Mouse (Mus musculus) embryonic facial prominence, embryonic 14.5 days (tissue): ENCODE data around the gene Gm10142. TPM values are rescaled to one million over a fixed set of nuclear protein-coding genes. Genes with fewer than 3 reads are reported as not detected.
"Not testable (repeated sequence)": the region's sequence is repeated elsewhere in the genome, so short reads cannot be mapped to it uniquely, and the experiment has no call there.

Source experiments
- ATAC-seq: fragments of 200-750 bp; cut with Nextera tagmentation; 2 replicates; pipeline ENCODE4 v1.8.0; 2017; ENCODE audit warnings: low read depth, moderate number of reproducible peaks, moderate TSS enrichment
- DNase-seq: peaks from one replicate; pipeline ENCODE4 v3.0.0-alpha.2; 2015; ENCODE audit warnings: low spot score
- H3K27ac ChIP-seq: fragments of 300-500 bp; sonication (generic); replicated peaks from 2 replicates; pipeline ENCODE4 v1.5.1; 2014; ENCODE audit warnings: low read depth, mild to moderate bottlenecking, low read length, moderate library complexity
- H3K27me3 ChIP-seq: fragments of 300-500 bp; sonication (generic); replicated peaks from 2 replicates; pipeline ENCODE4 v1.6.1; 2014; ENCODE audit warnings: low read length; ENCODE audit not compliant: control insufficient read depth, insufficient read depth
- H3K36me3 ChIP-seq: fragments of 300-500 bp; sonication (generic); 2 replicates; pipeline ENCODE4 v1.6.1; 2014; ENCODE audit warnings: low read length, mixed read lengths; ENCODE audit not compliant: control insufficient read depth, insufficient read depth
- H3K4me1 ChIP-seq: fragments of 300-500 bp; sonication (generic); 2 replicates; pipeline ENCODE4 v1.6.1; 2014; ENCODE audit warnings: antibody characterized with exemption, low read length; ENCODE audit not compliant: control insufficient read depth, insufficient read depth
- H3K4me2 ChIP-seq: fragments of 300-500 bp; sonication (generic); 2 replicates; pipeline ENCODE4 v1.6.1; 2014; ENCODE audit warnings: low read depth, mild to moderate bottlenecking, low read length, moderate library complexity, mixed read lengths
- H3K4me3 ChIP-seq: fragments of 300-500 bp; sonication (generic); 2 replicates; pipeline ENCODE4 v1.5.1; 2014; ENCODE audit warnings: low read depth, mild to moderate bottlenecking, low read length
- H3K9ac ChIP-seq: fragments of 300-500 bp; sonication (generic); 2 replicates; pipeline ENCODE4 v1.6.1; 2014; ENCODE audit warnings: low read depth, mild to moderate bottlenecking, low read length, moderate library complexity, mixed read lengths
- H3K9me3 ChIP-seq: fragments of 300-500 bp; sonication (generic); 2 replicates; pipeline ENCODE4 v1.6.1; 2016; ENCODE audit warnings: low read length; ENCODE audit not compliant: control insufficient read depth
- WGBS: fragments of 180-500 bp; shearing (Covaris S2); extraction: QIAGEN DNeasy Blood & Tissue Kit; methylation state at CpG from one replicate; pipeline ENCODE4 v1.1.7; 2014; 5-methylcytosine and 5-hydroxymethylcytosine counted together
- polyA plus RNA-seq: library from polyadenylated mRNA; unstranded; fragments of >200 nt; fragmentation: Nextera tagmentation; extraction: Ambion mirVana; gene quantifications from 2 replicates; pipeline ENCODE4 v1.2.1, GENCODE M21; 2014

The Gm10142 gene
- polyA plus RNA-seq, 1 experiment from 2014 or later: not detected

DNA sequence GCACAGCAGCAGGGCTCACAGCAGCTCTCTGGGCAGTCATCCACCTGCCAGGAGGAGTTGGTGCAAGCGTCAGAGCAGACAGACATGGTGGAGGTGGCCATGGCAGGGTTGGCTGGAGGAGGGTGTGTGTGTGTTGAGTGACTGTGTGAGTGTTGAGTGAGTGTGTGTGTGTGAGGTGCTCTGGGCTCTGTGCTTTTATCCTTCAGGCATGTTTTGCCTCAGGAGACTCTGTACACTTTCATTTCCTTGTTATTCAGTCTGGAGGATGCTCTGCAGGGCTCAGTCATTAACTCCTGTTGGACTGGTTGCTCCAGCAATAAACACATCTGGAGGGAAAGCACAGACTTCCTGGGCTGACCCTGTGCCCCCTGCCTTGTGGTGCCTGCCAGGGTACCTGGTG is 35.6 kb downstream of the Gm10142 start, which contains the start of gene Gm9736:
Gene Gm9736, minus strand, starts transcription at position 101 of the 400 bp plus-strand sequence.
- not testable (repeated sequence) for H3K27ac ChIP-seq, H3K9ac ChIP-seq, H3K4me1 ChIP-seq, H3K4me3 ChIP-seq, ATAC-seq, H3K4me2 ChIP-seq, H3K27me3 ChIP-seq, H3K9me3 ChIP-seq, H3K36me3 ChIP-seq, DNase-seq
- WGBS: 60% methylated on average over 1 of the region's 1 CpGs

DNA sequence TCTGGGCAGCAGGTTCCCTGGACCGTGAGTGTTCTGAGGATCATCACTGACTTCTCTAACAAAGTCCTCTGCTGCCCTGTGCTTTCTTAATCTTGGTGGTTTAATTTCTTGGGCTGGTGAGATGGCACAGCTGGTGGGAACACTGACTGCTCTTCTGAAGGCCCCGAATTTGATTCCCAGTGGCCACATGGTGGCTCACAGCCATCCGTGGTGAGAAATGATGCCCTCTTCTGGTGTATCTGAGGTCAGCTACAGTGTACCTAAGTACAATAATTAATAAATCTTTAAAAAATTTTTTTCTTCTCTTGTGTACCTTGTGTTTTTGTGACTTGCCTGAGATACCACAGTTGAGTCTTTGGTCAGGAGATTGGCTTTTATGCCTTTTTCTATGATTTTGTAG is 36.7 kb downstream of the Gm10142 start:
- H3K27me3 ChIP-seq, H3K9ac ChIP-seq, H3K4me1 ChIP-seq, H3K4me3 ChIP-seq, H3K4me2 ChIP-seq, H3K9me3 ChIP-seq, ATAC-seq, H3K27ac ChIP-seq, H3K36me3 ChIP-seq, DNase-seq: not testable (repeated sequence)
- 63% methylated on average over 3 of the region's 3 CpGs for WGBS

DNA sequence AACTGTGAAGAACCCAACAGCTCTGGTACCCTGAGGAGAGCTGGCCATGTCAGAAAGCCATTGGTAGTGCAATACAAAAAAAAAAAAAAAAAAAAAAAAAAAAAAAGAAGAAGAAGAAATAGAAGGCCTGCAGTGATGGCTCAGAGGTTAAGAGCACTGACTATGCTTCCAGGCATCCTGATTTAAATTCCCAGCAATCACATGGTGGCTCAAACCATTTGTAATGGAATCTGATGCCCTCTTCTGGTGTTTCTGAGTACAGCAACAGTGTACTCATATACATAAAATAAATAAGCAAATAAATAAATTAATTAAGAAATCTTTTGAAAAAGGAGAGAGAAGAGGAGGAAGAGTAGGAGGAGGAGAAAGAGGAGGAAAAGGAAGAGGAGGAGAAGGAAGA is 37.8 kb downstream of the Gm10142 start:
- ATAC-seq (no peak), DNase-seq (no peak)
- no peak overlapping the region for H3K4me3 ChIP-seq

DNA sequence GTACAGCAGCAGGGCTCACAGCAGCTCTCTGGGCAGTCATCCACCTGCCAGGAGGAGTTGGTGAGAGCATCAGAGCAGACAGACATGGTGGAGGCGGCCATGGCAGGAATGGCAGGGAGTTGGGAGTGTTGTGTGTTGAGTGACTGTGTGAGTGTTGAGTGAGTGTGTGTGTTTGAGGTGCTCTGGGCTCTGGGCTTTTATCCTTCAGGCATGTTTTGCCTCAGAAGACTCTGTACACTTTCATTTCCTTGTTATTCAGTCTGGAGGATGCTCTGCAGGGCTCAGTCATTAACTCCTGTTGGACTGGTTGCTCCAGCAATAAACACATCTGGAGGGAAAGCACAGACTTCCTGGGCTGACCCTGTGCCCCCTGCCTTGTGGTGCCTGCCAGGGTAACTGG is 44.0 kb downstream of the Gm10142 start, which contains the start of gene Gm3233:
Gene Gm3233, minus strand, starts transcription at position 101 of the 400 bp plus-strand sequence.
- not testable (repeated sequence) for H3K27ac ChIP-seq, H3K9me3 ChIP-seq, H3K4me1 ChIP-seq, DNase-seq, ATAC-seq, H3K9ac ChIP-seq, H3K4me2 ChIP-seq, H3K27me3 ChIP-seq, H3K4me3 ChIP-seq, H3K36me3 ChIP-seq
- WGBS: no CpG with 5 or more reads among the region's 1 CpGs

More for the DNA sequence above, 37.8 kb downstream of the Gm10142 start:
- no peaks in the 10 kb centered on the region for H3K4me1 ChIP-seq
- no peak overlapping the region for H3K27ac ChIP-seq
- H3K4me2 ChIP-seq: no peak overlapping the region
- no peaks in the 10 kb centered on the region for H3K36me3 ChIP-seq
- H3K27me3 ChIP-seq: no peaks in the 10 kb centered on the region
- no peaks in the 10 kb centered on the region for H3K9me3 ChIP-seq
- H3K9ac ChIP-seq: no peak overlapping the region

Other genes starting within 250 kb of the Gm10142 start
- gene Fam207a, start 200.0 kb upstream of the Gm10142 start, polyA plus RNA-seq: 34.2 and 38.5 TPM in 2 replicates
- gene Itgb2, start 185.6 kb upstream of the Gm10142 start, polyA plus RNA-seq: 3.0 and 3.5 TPM in 2 replicates
- gene Pttg1ip, start 134.1 kb upstream of the Gm10142 start, polyA plus RNA-seq: 135 and 143 TPM in 2 replicates
- gene Sumo3, start 109.7 kb upstream of the Gm10142 start, polyA plus RNA-seq: 261 and 281 TPM in 2 replicates
- 4.1 and 7.4 TPM in 2 replicates for gene Gm49325, start 109.6 kb upstream of the Gm10142 start, polyA plus RNA-seq
- gene Ube2g2, start 93.5 kb upstream of the Gm10142 start, polyA plus RNA-seq: 66.1 and 69.5 TPM in 2 replicates
- 1.0 and 1.3 TPM in 2 replicates for gene Tspear, start 29.2 kb upstream of the Gm10142 start, polyA plus RNA-seq
- gene Gm19402, start 25.1 kb upstream of the Gm10142 start, polyA plus RNA-seq: not detected in 2 replicates
- not detected in 2 replicates for gene Gm9508, start 18.6 kb upstream of the Gm10142 start, polyA plus RNA-seq
- gene Gm10272, start 9.2 kb upstream of the Gm10142 start, polyA plus RNA-seq: not detected in 2 replicates
- gene Gm10024, start 4.3 kb upstream of the Gm10142 start, polyA plus RNA-seq: 0.57 TPM in 1 of 2 replicates, not detected in the other
- not detected in 2 replicates for gene Krtap12-1, start 4.8 kb downstream of the Gm10142 start, polyA plus RNA-seq
- not detected in 2 replicates for gene Gm10100, start 10.7 kb downstream of the Gm10142 start, polyA plus RNA-seq
- gene Gm18596, start 26.8 kb downstream of the Gm10142 start, polyA plus RNA-seq: not detected in 2 replicates
- not detected in 2 replicates for gene Gm9736, start 35.5 kb downstream of the Gm10142 start, polyA plus RNA-seq
- not detected in 2 replicates for gene Gm3233, start 43.9 kb downstream of the Gm10142 start, polyA plus RNA-seq
- gene Gm3238, start 55.5 kb downstream of the Gm10142 start, polyA plus RNA-seq: not detected in 2 replicates
- not detected in 2 replicates for gene Gm7138, start 61.1 kb downstream of the Gm10142 start, polyA plus RNA-seq
- gene Gm3250, start 66.7 kb downstream of the Gm10142 start, polyA plus RNA-seq: not detected in 2 replicates
- gene Gm7137, start 72.4 kb downstream of the Gm10142 start, polyA plus RNA-seq: not detected in 2 replicates
- not detected in 2 replicates for gene Gm9639, start 79.3 kb downstream of the Gm10142 start, polyA plus RNA-seq
- not detected in 2 replicates for gene Gm19668, start 83.3 kb downstream of the Gm10142 start, polyA plus RNA-seq
- gene Gm9507, start 96.0 kb downstream of the Gm10142 start, polyA plus RNA-seq: not detected in 2 replicates
- gene Gm2696, start 98.9 kb downstream of the Gm10142 start, polyA plus RNA-seq: not detected in 2 replicates
- gene Krtap10-4, start 111.3 kb downstream of the Gm10142 start, polyA plus RNA-seq: not detected in 2 replicates
- not detected in 2 replicates for gene Krtap10-10, start 120.1 kb downstream of the Gm10142 start, polyA plus RNA-seq
- not detected in 2 replicates for gene Gm36176, start 131.0 kb downstream of the Gm10142 start, polyA plus RNA-seq
- 0.33 TPM in 1 of 2 replicates, not detected in the other for gene Gm10318, start 137.1 kb downstream of the Gm10142 start, polyA plus RNA-seq
- gene Gm3285, start 146.2 kb downstream of the Gm10142 start, polyA plus RNA-seq: 0.28 TPM in 1 of 2 replicates, not detected in the other
- 3.7 and 4.2 TPM in 2 replicates for gene Lrrc3, start 186.7 kb downstream of the Gm10142 start, polyA plus RNA-seq